Mouse (Mus musculus): ENCODE results near the gene Rb1. TPM values are rescaled to one million over a fixed set of nuclear protein-coding genes. Genes with fewer than 3 reads are reported as not detected.

Rb1 gene
- total and polyA plus RNA-seq, 3 experiments, result 6.3 to 13.2 TPM; not detected in 1

GRCm38 (mm10) chr14:73363782-73364181, 38.2 kb upstream of the Rb1 start:
- no peak for DNase-seq (ENCODE audit: low read depth, low spot score)
- Histone ChIP-seq H3K4me3 (ENCODE audit: control insufficient read depth in 1 of 2, insufficient read depth in 1 of 2, low read depth in 2 of 2, low read length in 2 of 2) (no peak overlapping the region), H3K27ac (ENCODE audit: control insufficient read depth, low read depth, low read length) (no peak overlapping the region), H3K79me2 (ENCODE audit: control insufficient read depth, insufficient read depth, low read length, poor library complexity) (no peaks in the 10 kb centered on the region), H3K4me1 (ENCODE audit: control insufficient read depth in 1 of 2, insufficient read depth in 2 of 2, low read length in 2 of 2) (no peaks in the 10 kb centered on the region), H3K36me3 (ENCODE audit: control insufficient read depth in 1 of 2, insufficient read depth in 2 of 2, low read length in 2 of 2) (peaks cover 0 to 12% of the 10 kb centered on the region in 2 experiments; a peak in 3 of 4 replicates), H3K27me3 (ENCODE audit: control insufficient read depth in 1 of 2, insufficient read depth in 2 of 2, low read length in 2 of 2) (no peaks in the 10 kb centered on the region), H3K9me3 (replicated peaks; ENCODE audit: insufficient read depth, low read length) (no peaks in the 10 kb centered on the region), H3K9ac (ENCODE audit: control insufficient read depth, low read depth, low read length, poor library complexity, severe bottlenecking) (no peak overlapping the region)
- no peak for TF ChIP-seq CHD2 (IDR thresholded peaks at IDR 0.05; ENCODE audit: low read length)
- TF ChIP-seq ZC3H11A (IDR thresholded peaks at IDR 0.05; ENCODE audit: low read depth, low read length), result no peak
- TF ChIP-seq ZNF384 (IDR thresholded peaks at IDR 0.05; ENCODE audit: low read depth, low read length), result no peak
- TF ChIP-seq EP300 (IDR thresholded peaks at IDR 0.05; ENCODE audit: low read depth in 1 of 2, low read length in 2 of 2), result no peak
- no peak for TF ChIP-seq POLR2AphosphoS2 (IDR thresholded peaks at IDR 0.05; ENCODE audit: low read length)
- TF ChIP-seq ZMIZ1 (IDR thresholded peaks at IDR 0.05; ENCODE audit: low read depth, low read length), result no peak
- TF ChIP-seq POLR2A (IDR thresholded peaks at IDR 0.05; ENCODE audit: control insufficient read depth in 1 of 2, insufficient read depth in 1 of 2, low read depth in 1 of 2, low read length in 2 of 2, poor library complexity in 1 of 2), result no peak
- no peak for TF ChIP-seq NRF1 (IDR thresholded peaks at IDR 0.05; ENCODE audit: insufficient read depth, low read depth, low read length, poor library complexity, severe bottlenecking)
- no peak for TF ChIP-seq MYC (IDR thresholded peaks at IDR 0.05; ENCODE audit: low read depth, low read length)
- TF ChIP-seq CHD1 (IDR thresholded peaks at IDR 0.05; ENCODE audit: low read depth, low read length), result no peak
- TF ChIP-seq POLR2AphosphoS5 (IDR thresholded peaks at IDR 0.05; ENCODE audit: borderline replicate concordance, low read depth, low read length), result no peak
- TF ChIP-seq KAT2A (conservative IDR thresholded peaks at IDR 0.05; ENCODE audit: low read depth, low read length), result no peak
- no peak for TF ChIP-seq NELFE (IDR thresholded peaks at IDR 0.05; ENCODE audit: low read depth, low read length)

- no peak for TF ChIP-seq NELFE (IDR thresholded peaks at IDR 0.05; ENCODE audit: low read depth, low read length)
- TF ChIP-seq CTCF (IDR thresholded peaks at IDR 0.05 in 2 of 3, conservative IDR thresholded peaks at IDR 0.05 in 1 of 3; ENCODE audit: control insufficient read depth in 1 of 3, insufficient read depth in 1 of 3, low read depth in 2 of 3, low read length in 3 of 3, poor library complexity in 1 of 3, severe bottlenecking in 1 of 3), result no peak
- TF ChIP-seq TAL1 (IDR thresholded peaks at IDR 0.05; ENCODE audit: low read length), result no peak
- no peak for TF ChIP-seq ZC3H11A (IDR thresholded peaks at IDR 0.05; ENCODE audit: low read depth, low read length)
- TF ChIP-seq TBP (IDR thresholded peaks at IDR 0.05; ENCODE audit: low read depth, low read length), result no peak
- no peak for TF ChIP-seq USF1 (IDR thresholded peaks at IDR 0.05; ENCODE audit: low read depth, low read length)
- no peak for TF ChIP-seq GABPA (IDR thresholded peaks at IDR 0.05; ENCODE audit: low read depth, low read length)
- TF ChIP-seq ETS1 (IDR thresholded peaks at IDR 0.05; ENCODE audit: low read depth, low read length), result no peak
- TF ChIP-seq BHLHE40 (IDR thresholded peaks at IDR 0.05; ENCODE audit: borderline replicate concordance, low read depth, low read length), result no peak
- TF ChIP-seq POLR2AphosphoS2 (IDR thresholded peaks at IDR 0.05; ENCODE audit: low read length), result no peak
- TF ChIP-seq UBTF (IDR thresholded peaks at IDR 0.05; ENCODE audit: borderline replicate concordance, insufficient read depth, low read depth, low read length), result no peak
- TF ChIP-seq EP300 (IDR thresholded peaks at IDR 0.05; ENCODE audit: low read depth in 1 of 2, low read length in 2 of 2), result no peak
- no peak for TF ChIP-seq KAT2A (conservative IDR thresholded peaks at IDR 0.05; ENCODE audit: low read depth, low read length)
- no peak for TF ChIP-seq USF2 (IDR thresholded peaks at IDR 0.05; ENCODE audit: borderline replicate concordance in 1 of 2, insufficient read depth in 1 of 2, low read depth in 1 of 2, low read length in 2 of 2)
- no peak for TF ChIP-seq ZKSCAN1 (IDR thresholded peaks at IDR 0.05; ENCODE audit: low read depth, low read length)
- no peak for TF ChIP-seq JUND (IDR thresholded peaks at IDR 0.05; ENCODE audit: low read depth, low read length)
- no peaks in the 10 kb centered on the region for H3K79me2 ChIP-seq (ENCODE audit: control insufficient read depth, insufficient read depth, low read length, poor library complexity)
- H3K36me3 ChIP-seq (ENCODE audit: control insufficient read depth in 1 of 2, insufficient read depth in 2 of 2, low read length in 2 of 2), result no peaks in the 10 kb centered on the region; a peak in 1 of 4 replicates
- H3K27ac ChIP-seq (ENCODE audit: control insufficient read depth, low read depth, low read length), result no peak overlapping the region
- H3K27me3 ChIP-seq (ENCODE audit: control insufficient read depth in 1 of 2, insufficient read depth in 2 of 2, low read length in 2 of 2), result no peaks in the 10 kb centered on the region
- no peak for DNase-seq (ENCODE audit: low read depth, low spot score)
- H3K9ac ChIP-seq (ENCODE audit: control insufficient read depth, low read depth, low read length, poor library complexity, severe bottlenecking), result no peak overlapping the region
- H3K4me3 ChIP-seq (ENCODE audit: control insufficient read depth in 1 of 2, insufficient read depth in 1 of 2, low read depth in 2 of 2, low read length in 2 of 2), result no peak overlapping the region
- no peaks in the 10 kb centered on the region for H3K9me3 ChIP-seq (replicated peaks; ENCODE audit: insufficient read depth, low read length)
- no peaks in the 10 kb centered on the region for H3K4me1 ChIP-seq (ENCODE audit: control insufficient read depth in 1 of 2, insufficient read depth in 2 of 2, low read length in 2 of 2)
Measured at GRCm38 (mm10) chr14:73354700-73355099, 29.1 kb upstream of the Rb1 start.

All from MEL (cell line).